Mouse (Mus musculus) stomach, postnatal 0 days (tissue): ENCODE measurements around the gene Pnn. TPM values are rescaled to one million over a fixed set of nuclear protein-coding genes. Genes with fewer than 3 reads are reported as not detected.

Experiments
- ATAC-seq: fragments of 200-750 bp; cut with Nextera tagmentation; 2 replicates; pipeline ENCODE4 v1.8.0; 2017; ENCODE audit not compliant: low FRiP score, low TSS enrichment
- DNase-seq: peaks from one replicate; pipeline ENCODE4 v3.0.0-alpha.2; 2016; ENCODE audit warnings: low spot score
- H3K27ac ChIP-seq: fragments of 300-500 bp; sonication (generic); replicated peaks from 2 replicates; pipeline ENCODE4 v1.5.1; 2014; ENCODE audit warnings: mild to moderate bottlenecking, control low read depth
- H3K27me3 ChIP-seq: fragments of 300-500 bp; sonication (generic); 2 replicates; pipeline ENCODE4 v1.6.1; 2014; ENCODE audit warnings: low read length; ENCODE audit not compliant: control insufficient read depth, insufficient read depth
- H3K36me3 ChIP-seq: fragments of 300-500 bp; sonication (generic); 2 replicates; pipeline ENCODE4 v1.6.1; 2014; ENCODE audit warnings: low read length, mixed read lengths; ENCODE audit not compliant: control insufficient read depth, insufficient read depth
- H3K4me1 ChIP-seq: fragments of 300-500 bp; sonication (generic); replicated peaks from 2 replicates; pipeline ENCODE4 v1.6.1; 2014; ENCODE audit warnings: antibody characterized with exemption; ENCODE audit not compliant: control insufficient read depth, insufficient read depth
- H3K4me2 ChIP-seq: fragments of 300-500 bp; sonication (generic); replicated peaks from 2 replicates; pipeline ENCODE4 v1.6.1; 2014; ENCODE audit warnings: low read depth, mild to moderate bottlenecking, control low read depth, moderate library complexity
- H3K4me3 ChIP-seq: fragments of 300-500 bp; sonication (generic); 2 replicates; pipeline ENCODE4 v1.5.1; 2014; ENCODE audit warnings: low read depth, low read length, control low read depth
- H3K9ac ChIP-seq: fragments of 300-500 bp; sonication (generic); 2 replicates; pipeline ENCODE4 v1.6.1; 2014; ENCODE audit warnings: mild to moderate bottlenecking, low read length, control low read depth, mixed read lengths
- H3K9me3 ChIP-seq: fragments of 300-500 bp; sonication (generic); 2 replicates; pipeline ENCODE4 v1.6.1; 2016; ENCODE audit warnings: low read length; ENCODE audit not compliant: control insufficient read depth
- CTCF ChIP-seq: IDR thresholded peaks from 2 replicates; pipeline ENCODE4 v1.5.1; 2016; ENCODE audit warnings: antibody characterized with exemption, low read depth, mild to moderate bottlenecking, moderate library complexity
- EP300 ChIP-seq: optimal IDR thresholded peaks from 2 replicates; pipeline ENCODE3; 2016; ENCODE audit warnings: antibody characterized with exemption
- WGBS: fragments of 180-500 bp; shearing (Covaris S2); extraction: QIAGEN DNeasy Blood & Tissue Kit; methylation state at CpG from one replicate; pipeline ENCODE4 v1.1.7; 2014; 5-methylcytosine and 5-hydroxymethylcytosine counted together
- polyA plus RNA-seq: library from polyadenylated mRNA; unstranded; fragments of >200 nt; fragmentation: Nextera tagmentation; extraction: Ambion mirVana; gene quantifications from 2 replicates; pipeline ENCODE4 v1.2.1, GENCODE M21; 2015

The Pnn gene
- polyA plus RNA-seq, 1 experiment from 2014 or later = 39.2 TPM

GRCm38 (mm10) chr12:59065776-59066175 is 908 bp upstream of the Pnn start:
- Histone ChIP-seq H3K27ac (peak overlapping the region; percentile 93), H3K36me3 (no peaks in the 10 kb centered on the region), H3K4me1 (no peaks in the 10 kb centered on the region), H3K9ac (no peak overlapping the region; the same call in 1 of the 2 replicates), H3K27me3 (no peaks in the 10 kb centered on the region), H3K4me2 (peak overlapping the region; percentile 63), H3K9me3 (no peaks in the 10 kb centered on the region), H3K4me3 (peak overlapping the region; percentile 98; the same call in 1 of the 2 replicates)
- DNase-seq (no peak), ATAC-seq (no peak)
- WGBS = 52% methylated on average over 3 of the region's 3 CpGs
- TF ChIP-seq EP300 (no peak), CTCF (no peak)

GRCm38 (mm10) chr12:59067095-59067494 is 411 bp downstream of the Pnn start:
- ATAC-seq (peak; percentile 68), DNase-seq (no peak)
- WGBS = under 1% methylated on average over 31 of the region's 41 CpGs
- H3K4me3 ChIP-seq = peak overlapping the region; percentile 98
- H3K4me2 ChIP-seq = peak overlapping the region; percentile 79
- no peaks in the 10 kb centered on the region for H3K9me3 ChIP-seq
- H3K9ac ChIP-seq = peak overlapping the region; percentile 99
- peak overlapping the region; percentile 93 for H3K27ac ChIP-seq
- H3K4me1 ChIP-seq = no peaks in the 10 kb centered on the region
- TF ChIP-seq EP300 = no peak
- TF ChIP-seq CTCF = no peak
- H3K36me3 ChIP-seq = peaks cover 2% of the 10 kb centered on the region; the same call in 1 of the 2 replicates
- H3K27me3 ChIP-seq = no peaks in the 10 kb centered on the region

- Histone ChIP-seq H3K4me2 (no peak overlapping the region), H3K9ac (no peak overlapping the region), H3K27ac (no peak overlapping the region), H3K4me3 (no peak overlapping the region), H3K36me3 (peaks cover 4% of the 10 kb centered on the region; the same call in 1 of the 2 replicates), H3K9me3 (no peaks in the 10 kb centered on the region), H3K4me1 (no peaks in the 10 kb centered on the region), H3K27me3 (no peaks in the 10 kb centered on the region)
- no peak for DNase-seq
- WGBS = 91% methylated on average over 13 of the region's 13 CpGs
- ATAC-seq = no peak
- no peak for TF ChIP-seq EP300
- no peak for TF ChIP-seq CTCF
Measured at GRCm38 (mm10) chr12:59068791-59069190, 2.1 kb downstream of the Pnn start.

- Histone ChIP-seq H3K36me3 (peaks cover 6% of the 10 kb centered on the region; the same call in 1 of the 2 replicates), H3K4me2 (no peak overlapping the region), H3K27ac (no peak overlapping the region), H3K27me3 (no peaks in the 10 kb centered on the region), H3K9ac (no peak overlapping the region), H3K4me1 (no peaks in the 10 kb centered on the region), H3K4me3 (no peak overlapping the region), H3K9me3 (no peaks in the 10 kb centered on the region)
- TF ChIP-seq EP300 (no peak), CTCF (no peak)
- ATAC-seq (no peak), DNase-seq (no peak)
- 90% methylated on average over 11 of the region's 11 CpGs for WGBS
Measured at GRCm38 (mm10) chr12:59072286-59072685, 5.6 kb downstream of the Pnn start.

- Histone ChIP-seq H3K9ac (no peak overlapping the region), H3K4me2 (no peak overlapping the region), H3K27me3 (no peaks in the 10 kb centered on the region), H3K9me3 (no peaks in the 10 kb centered on the region), H3K4me1 (no peaks in the 10 kb centered on the region), H3K36me3 (peaks cover 6% of the 10 kb centered on the region; the same call in 1 of the 2 replicates), H3K4me3 (no peak overlapping the region), H3K27ac (no peak overlapping the region)
- 60% methylated on average over 3 of the region's 3 CpGs for WGBS
- no peak for DNase-seq
- TF ChIP-seq EP300 (no peak), CTCF (no peak)
- no peak for ATAC-seq
Measured at GRCm38 (mm10) chr12:59074052-59074451, 7.4 kb downstream of the Pnn start.

GRCm38 (mm10) chr12:59076996-59077395 is 10.3 kb downstream of the Pnn start:
- Histone ChIP-seq H3K9me3 (no peaks in the 10 kb centered on the region), H3K4me1 (no peaks in the 10 kb centered on the region), H3K27me3 (no peaks in the 10 kb centered on the region), H3K4me3 (no peak overlapping the region), H3K4me2 (no peak overlapping the region), H3K27ac (peak overlapping the region; percentile 30; the same call in 1 of the 2 replicates), H3K9ac (no peak overlapping the region), H3K36me3 (peaks cover 5% of the 10 kb centered on the region; the same call in 1 of the 2 replicates)
- TF ChIP-seq EP300 = no peak
- TF ChIP-seq CTCF = no peak
- no peak for ATAC-seq
- DNase-seq = no peak
- WGBS = 70% methylated on average over 3 of the region's 3 CpGs
